Mouse (Mus musculus) gastrocnemius, postnatal 4 days (tissue): ENCODE results near the gene Morc3. TPM values are rescaled to one million over a fixed set of nuclear protein-coding genes. Genes with fewer than 3 reads are reported as not detected.
"Not testable (repeated sequence)": the region's sequence is repeated elsewhere in the genome, so short reads cannot be mapped to it uniquely, and the experiment has no call there.

Source experiments
- DNase-seq, 2 experiments: peaks; one replicate each; pipeline ENCODE4 v3.0.0; 2021 to 2022; ENCODE audit warnings: low spot score in 2 of 2, mixed read lengths in 2 of 2
- total RNA-seq, 2 experiments: library from RNA; stranded (reverse); gene quantifications; 2 replicates each; pipeline ENCODE4 v1.2.3; 2021

Morc3 gene
- total RNA-seq, 2 experiments from 2014 or later: 35.5 to 50.6 TPM

DNA sequence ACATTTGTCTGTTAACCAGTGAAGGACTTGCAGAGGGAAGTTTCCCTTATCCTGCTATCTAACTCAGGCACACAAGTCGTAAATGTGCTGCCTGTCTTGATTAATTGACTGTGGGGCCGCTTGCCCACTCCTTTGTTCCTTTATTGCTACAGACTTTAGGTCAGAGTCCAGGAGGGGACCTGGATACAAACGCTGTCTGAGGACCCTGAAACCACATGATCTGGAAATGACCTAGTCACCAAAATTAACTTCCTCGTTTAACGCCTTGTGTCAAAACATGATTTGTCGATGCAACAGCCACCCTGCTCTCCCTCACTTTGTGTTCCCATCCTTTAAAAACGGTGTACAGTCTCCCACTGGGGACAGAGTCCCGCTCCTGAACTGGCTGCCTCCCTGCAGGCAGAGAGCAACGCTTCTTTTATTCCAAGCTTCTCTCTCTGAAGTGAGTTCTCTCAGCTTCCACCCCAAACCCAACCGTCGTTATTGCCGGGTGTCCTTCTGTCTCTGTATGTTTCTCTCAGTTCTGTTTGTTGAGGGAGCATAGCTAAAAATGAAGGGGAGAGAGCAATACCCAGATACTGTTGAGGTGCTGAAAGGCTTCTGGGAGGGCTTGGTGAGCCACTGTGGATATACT is 13.1 kb upstream of the Morc3 start:
- DNase-seq: no peak

DNA sequence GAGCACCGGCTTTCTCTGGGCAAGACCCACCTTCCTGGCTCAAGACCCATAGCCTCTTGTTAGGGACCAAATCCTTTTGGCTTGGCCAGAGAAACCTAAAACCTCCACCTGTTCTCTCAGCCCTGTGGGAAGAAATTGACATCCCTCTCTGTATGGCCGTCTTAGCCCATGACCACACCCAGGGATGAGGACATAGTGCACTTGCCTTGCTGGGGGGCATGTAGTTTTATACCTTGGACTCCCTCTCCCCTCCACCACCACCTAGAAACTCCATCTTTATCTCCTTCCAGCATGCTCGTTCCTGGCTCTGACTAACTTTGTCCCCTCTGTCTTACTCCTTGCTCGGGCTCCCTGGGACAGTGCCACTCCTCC is 12.6 kb upstream of the Morc3 start:
- DNase-seq: no peak

DNA sequence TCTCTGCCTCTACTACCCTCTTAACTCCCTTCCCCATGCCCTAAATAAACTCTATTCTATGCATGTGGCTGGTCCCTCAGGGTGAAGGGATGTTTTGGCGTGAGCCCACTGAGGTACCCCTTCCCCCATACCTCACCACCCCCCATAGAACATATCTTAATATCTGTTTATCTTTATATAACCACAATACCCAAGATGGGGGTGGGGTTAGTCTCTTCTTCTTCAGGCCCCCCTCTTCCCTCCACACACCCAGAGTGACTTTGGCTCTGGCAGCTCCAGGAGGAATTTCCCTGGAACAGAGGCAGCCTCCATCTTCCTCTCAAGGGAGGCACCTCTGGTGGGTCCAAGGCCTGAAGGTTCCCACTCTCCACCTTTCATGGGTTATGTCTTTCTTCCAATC is 11.9 kb upstream of the Morc3 start:
- DNase-seq: no peak

DNA sequence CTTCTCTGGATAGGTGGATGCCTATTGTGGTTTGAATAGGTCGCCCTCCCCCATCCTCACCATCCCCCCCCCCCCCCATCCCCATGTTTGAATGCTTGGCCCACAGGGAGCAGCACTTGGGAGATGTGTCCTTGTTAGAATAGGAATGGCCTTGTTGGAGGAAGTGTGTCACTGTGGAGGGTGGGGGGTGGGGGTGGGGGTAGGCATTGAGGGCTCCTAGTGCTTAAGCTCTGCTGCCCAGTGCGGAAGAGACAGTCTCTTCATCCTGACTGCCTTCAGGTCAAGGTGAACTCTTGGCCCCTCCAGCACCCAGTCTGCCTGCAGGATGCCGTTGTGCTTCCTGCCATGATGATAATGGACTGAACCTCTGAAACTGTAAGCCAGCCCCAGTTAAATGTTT is 10.2 kb upstream of the Morc3 start:
- DNase-seq: no peak

DNA sequence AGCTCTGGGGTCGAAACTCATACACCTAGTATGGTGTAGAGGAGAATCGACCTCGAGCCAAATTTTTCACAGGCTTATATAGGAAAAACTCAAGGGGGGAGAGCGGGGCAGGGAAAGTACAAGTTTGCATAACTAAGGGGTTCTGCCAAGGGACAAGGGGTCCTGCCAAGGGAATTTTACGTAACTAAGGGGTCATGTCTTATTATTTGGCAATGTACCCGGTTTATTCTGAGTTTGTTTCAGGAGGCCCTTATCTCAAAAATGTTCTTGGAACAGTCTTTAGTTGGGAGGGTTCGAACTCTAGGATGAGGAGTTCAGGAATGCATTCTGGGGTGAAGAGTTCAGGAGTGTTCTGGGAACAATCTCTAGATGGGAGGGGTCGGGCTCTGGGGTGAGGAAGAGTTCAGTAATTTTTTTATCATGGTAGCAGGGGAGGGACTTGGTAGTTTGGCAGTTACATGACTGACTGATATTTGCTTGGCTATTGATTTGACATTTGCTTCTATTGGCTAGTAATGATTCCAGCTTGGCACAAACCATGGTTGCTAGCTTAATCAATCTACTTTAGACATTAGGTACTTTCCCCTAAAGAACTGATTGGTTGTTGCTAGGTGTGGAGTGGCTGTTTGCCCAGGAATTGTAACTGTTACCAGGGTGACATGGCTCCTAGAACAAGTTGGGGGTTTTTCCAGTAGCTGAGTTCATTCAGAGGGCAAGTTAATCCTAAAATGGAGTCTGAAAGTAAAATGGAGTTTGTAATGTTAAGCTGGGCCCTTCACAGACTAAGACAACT is 9.3 kb upstream of the Morc3 start:
- DNase-seq: not testable (repeated sequence)

DNA sequence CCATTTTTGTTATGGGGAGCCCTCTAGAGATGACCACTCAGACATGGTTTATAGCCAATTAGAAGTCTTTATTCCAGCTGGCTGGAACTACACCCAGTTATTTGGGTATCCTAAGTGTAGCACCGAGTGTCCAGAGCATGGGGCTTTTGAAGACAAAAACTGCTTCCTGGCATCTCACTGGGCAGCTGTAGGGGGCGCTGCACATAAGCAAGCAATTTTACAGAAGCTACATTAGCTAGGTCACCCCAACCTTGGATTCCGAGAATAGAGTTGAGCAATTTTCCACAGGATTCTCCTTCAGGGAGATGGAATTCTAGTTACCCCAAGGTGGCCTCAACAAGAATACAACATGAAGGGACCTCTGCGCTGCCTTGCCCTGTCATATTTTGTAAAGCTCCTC is 7.1 kb upstream of the Morc3 start:
- no peak for DNase-seq

DNA sequence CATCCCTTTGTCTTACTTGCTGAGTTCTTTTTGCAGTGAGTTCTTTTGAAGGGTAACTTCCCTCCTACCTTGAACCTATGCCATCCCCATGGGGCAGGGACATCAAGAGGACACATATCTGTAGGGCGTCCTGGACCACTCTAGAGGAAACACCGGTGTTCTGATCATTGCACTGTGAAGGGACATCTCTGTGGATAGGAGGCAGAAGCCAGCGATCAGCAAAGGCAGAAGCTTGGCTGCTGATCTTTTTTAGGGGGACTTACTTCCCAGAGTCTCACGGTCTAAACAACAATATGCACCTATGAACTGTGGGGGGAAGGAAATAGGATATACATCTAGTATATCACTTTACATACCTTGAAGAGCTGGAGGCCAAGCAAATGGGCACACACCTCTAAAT is 6.5 kb upstream of the Morc3 start:
- no peak for DNase-seq

DNA sequence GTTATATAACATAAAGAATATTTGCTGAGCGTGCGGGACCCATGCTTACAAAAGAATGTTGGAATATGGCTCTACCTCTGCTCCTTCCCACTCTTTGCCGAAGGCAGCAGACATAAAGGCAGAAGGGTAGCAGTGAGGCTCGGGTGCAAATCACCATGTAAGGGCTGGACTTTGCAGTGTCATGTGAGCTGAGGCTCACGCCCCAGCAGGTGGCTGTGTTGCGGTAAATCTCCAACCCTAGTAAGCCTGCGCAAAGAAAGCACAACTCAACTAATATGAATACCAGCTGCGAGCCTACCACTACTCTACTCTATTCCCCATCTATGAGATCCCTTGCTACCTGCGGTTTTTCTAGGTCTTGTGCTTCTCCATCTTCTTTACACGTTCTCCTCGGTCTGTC is 5.9 kb upstream of the Morc3 start:
- DNase-seq: no peak

DNA sequence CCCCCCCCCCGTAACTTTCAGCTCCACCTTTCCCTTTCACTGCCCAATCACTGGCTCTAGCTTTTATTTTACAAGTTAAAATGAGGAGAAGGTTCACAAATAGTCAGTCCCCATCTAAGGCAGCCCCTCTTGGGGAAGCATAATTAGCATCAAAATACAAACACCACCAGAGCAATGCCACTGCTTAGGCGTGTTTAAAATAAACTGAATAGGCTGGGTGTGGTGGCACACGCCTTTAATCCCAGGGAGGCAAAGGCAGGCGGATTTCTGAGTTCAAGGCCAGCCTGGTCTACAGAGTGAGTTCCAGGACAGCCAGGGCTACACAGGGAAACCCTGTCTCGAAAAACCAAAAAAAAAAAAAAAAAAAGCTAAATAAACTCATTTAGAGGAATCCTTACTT is 5.4 kb upstream of the Morc3 start:
- DNase-seq: not testable (repeated sequence)

DNA sequence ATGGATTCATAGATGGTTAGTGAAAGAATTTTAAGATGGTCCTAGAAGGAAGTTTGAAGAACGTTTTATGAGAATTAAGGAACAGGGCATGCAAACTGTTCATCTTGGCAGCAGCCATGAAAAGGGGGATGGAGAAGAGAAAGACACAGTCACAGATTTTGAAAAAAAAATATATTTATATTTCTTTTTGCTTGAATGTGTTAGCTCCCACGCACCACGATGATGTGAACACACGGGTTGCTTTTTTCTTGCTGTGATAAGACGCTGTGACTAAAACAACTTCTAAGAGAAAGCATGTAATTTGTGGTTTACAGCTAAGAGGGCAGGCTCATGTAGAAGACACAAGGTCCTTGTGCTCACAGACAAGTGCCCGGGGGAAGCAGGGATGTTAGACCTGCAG is 5.0 kb upstream of the Morc3 start:
- DNase-seq: no peak

DNA sequence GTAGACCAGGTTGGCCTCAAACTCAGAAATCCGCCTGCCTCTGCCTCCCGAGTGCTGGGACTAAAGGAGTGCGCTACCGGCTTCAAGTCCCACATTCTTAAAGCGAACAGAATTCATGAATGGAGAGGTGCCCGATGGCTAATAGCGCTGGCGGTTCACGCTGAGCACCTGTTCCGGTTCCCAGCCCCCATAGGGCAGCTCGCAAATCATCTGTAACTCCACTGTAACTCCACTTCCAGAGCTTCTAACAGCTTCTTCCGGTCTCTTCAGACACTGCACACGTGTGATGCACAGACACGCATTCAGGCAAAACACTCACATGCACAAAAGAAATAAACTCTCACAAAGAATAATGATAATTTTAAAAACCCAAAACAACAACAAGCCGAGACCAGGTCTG is 2.4 kb upstream of the Morc3 start:
- DNase-seq: no peak

DNA sequence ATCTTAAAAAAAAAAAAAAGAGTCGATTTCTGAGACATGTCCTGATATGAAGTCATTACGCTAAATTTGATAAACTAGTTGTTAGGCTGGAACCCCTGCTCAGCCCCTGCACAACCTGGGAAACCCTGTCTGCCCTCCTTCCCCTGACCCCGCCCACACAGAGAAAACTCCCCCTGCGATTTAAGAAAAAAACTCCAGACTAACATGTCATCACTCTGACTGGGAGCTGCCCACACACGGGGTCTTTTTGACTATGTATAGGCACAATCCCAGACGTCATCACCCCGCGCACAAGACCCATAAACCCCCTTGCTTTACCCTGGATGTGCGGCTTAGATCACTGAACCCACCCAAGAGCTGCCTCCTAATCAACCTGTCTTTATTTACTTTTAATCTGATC is 1.9 kb upstream of the Morc3 start:
- DNase-seq: no peak

DNA sequence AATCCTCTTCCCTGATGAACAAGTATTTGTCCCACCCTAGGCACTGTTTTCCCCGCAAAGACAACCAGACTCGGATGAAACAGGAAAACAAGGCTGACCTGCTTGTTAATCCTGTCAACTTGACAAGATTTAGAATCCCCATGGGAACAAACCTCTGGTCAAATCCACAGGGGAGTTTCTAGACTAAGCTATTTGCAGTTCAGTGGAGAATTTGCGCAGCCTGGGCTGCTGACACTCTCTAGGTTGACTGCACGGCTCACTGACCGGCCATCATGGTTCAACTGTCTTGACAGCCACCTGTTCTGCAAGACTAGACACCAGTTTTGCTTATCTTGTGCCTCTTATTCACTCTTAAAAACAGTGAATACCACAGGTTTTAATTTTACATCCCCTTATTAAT is 1.0 kb upstream of the Morc3 start:
- DNase-seq: no peak

DNA sequence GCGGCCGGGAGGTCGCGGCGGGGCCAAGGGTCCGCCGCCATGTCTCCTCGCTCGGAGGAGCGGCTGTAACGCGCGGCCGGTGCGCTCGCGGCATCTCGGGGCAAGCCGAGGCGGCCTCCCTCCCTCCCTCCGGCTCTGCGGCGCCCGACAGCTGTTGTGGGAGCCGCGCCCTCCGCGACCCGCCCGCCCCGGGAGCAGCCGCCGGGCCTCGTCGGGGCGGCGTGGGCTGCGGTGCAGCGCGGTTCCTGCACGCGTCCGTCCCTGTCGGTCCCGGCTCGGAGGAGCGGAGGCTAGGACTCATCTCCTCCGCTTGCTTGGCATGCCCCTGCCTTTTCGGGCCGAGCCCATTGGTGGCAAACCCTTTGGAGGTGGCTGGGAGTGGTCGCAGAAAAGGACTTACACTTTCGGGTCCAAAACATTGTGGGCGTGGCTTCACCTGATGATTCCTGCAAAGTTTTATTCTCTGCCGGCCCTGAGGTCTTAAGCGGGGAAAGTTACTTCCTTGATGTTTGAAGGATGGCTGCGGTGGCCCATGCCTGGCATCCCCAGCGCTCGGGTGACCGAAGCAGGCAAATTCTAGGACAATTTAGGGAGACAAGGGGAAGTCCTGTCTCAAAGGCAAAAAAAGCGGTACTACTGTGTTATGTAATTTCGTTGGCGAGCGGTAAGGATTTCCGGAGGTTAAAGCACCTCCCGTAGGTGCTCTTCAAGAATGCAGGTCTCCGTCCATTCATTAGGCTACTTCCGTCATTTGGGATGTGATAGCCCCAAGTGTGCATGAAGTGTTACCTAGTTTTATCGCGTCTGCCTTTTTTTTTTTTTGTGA is 743 bp downstream of the Morc3 start:
- DNase-seq: no peak

DNA sequence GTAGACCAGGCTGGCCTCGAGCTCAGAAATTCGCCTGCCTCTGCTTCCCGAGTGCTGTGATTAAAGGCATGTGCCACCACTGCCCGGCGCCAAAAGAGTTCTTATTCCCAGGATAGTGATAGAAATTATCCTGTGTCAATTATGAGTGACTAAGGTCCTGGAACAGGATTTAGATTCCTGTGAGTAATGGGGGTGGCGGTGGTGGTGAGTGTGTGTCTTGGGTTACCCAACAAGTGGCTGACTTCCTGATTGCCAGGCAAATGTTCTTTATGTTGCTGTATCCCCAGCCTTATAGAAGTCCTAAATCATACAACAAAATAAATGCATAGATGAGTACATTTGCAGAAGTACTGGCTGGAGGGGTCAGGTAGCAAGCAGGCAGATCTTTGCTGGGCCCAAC is 1.6 kb downstream of the Morc3 start:
- no peak for DNase-seq

DNA sequence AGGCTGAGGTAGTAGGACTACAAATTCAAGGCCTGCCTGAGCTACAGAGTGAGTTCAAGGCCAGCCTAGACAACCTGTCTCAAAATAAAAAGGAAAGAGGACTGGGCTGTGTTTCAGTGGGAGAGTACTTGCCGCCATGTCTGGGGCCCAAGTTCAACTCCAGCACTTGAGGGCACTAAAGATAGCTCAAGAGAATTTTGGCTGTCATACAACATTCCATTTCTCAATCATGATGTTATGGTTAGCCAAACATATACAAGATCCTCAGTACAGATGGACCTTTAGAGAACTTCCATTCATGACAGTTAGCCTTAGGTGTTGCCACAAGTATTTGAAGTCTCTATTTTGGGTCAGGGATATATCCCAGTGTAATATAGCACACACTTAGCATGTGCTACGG is 2.2 kb downstream of the Morc3 start:
- DNase-seq: no peak

DNA sequence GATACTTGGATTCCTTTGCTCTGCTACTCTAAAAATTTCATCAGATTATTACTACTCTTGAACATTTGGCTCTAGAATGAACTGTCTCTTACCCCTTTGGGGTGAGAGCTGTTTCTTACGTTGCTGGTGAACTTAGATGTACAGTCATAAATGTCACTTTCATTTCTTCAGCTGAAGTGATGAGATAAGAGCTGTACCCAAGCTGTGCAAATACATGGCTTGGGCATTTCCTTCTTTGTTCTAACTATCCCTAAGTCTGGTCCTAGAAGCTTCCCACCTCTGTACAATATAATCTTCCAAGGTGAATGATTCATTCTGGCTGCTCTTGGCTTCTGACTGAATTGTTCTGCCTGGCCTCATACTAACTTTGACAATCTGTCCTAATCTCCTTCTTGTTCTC is 7.1 kb downstream of the Morc3 start:
- no peak for DNase-seq

DNA sequence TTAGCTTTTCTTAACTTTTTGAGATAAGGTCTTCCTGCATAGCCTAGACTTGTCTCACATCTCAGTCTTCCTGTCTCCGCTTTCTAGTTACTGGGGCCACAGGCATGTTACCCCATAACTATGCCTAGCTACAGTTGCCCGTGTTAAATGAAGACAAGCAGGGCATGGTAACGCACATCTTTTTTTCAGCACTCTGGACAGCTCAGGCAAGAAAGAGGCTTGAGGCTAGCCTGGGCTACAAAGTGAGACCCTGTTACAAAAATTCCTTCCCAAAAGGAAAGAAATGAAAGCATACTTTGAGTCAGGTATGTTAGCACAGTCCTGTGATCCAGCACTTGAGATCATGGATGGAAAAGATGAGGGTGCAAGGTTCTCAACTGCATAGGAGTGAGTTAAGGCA is 18.6 kb downstream of the Morc3 start:
- no peak for DNase-seq

DNA sequence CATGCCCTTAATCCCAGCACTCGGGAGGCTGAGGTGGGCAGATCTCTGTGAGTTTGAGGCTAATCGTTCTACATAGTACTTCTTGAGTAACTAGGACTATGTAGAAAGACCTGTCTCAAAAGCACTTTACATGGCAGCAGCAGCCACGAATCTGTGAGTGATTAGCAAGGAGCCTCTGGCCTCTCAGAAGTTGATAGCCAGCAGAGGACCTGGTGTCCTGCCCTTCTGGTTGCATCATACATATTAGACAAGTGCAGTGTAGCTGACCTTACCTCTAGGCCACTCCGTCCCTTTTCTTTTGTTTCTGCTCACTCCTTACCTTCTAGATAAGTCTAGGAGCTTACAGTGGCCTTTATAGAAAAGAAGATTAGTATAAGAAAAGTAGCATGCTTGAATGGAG is 28.0 kb downstream of the Morc3 start:
- no peak for DNase-seq

DNA sequence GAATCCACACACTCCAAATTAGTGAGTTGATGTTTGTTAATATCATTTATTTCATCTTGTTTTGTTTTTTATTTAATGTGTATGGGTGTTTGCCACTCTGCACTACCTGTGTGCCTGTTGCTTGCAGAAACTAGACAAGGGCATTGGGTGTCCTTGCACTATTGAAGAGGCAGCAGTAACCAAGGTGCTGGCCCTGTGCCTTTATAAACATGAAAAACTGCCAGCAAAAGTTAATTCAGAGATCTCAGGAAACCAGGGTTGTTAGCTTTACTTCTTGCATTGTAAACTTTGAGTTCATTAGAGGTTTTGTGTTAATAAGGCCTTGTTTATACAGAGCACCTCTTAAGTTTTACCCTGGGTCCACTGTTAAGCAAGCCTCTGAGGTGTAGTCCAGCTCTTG is 28.8 kb downstream of the Morc3 start:
- no peak for DNase-seq

DNA sequence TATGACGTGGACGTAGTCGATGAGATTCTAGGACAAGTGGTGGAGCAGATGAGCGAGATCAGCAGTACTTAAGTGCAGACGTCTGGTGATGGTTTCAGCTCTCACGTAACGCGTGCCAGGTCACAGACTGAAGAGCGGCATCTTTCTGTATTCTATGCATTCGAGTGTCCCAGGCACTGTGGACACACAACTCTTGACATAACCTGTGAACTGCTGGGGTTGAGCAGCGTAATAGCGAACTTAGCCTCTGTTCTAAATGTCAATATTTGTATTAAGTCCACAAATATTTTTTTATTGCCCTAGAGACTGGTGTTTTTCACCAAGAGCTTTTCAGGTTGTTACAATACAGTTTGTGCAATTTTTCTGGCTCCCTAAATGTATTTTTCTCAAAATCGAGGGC is 42.9 kb downstream of the Morc3 start:
- DNase-seq: no peak

DNA sequence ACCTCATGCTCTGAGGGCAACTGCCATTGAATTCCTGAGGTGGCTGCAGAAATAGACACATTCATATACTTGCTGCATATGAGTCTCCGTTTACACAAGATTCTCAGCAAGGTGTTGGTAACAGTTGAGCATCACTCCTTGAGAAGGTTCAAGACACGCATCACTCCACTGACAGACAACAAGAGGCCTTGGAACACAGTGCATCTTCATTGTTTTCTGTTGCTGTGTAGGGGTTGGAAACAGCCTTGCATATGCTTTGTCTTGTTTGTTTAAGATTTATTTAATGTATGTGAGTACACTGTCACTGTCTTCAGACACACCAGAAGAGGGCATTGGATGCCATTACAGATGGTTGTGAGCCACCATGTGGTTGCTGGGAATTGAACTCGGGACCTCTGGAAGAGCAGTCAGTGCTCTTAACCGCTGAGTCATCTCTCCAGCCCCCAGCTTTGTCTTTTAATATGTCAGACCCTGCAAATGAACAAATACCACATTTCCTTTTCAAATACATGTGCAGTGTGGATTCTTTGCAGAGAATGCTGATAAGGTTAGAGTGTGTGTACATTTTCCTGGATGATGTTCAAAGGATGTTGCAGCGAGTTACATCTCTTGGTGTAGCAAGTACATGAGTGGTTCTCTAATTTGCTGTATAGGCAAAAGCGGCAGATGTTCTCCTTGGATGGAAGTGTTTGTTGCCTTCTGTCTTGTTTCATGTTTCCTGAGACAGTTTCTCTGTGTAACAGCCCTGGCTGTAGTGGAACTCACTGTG is 45.9 kb downstream of the Morc3 start:
- no peak for DNase-seq
